Mouse (Mus musculus): ENCODE data around the gene Sertad2.

DNA sequence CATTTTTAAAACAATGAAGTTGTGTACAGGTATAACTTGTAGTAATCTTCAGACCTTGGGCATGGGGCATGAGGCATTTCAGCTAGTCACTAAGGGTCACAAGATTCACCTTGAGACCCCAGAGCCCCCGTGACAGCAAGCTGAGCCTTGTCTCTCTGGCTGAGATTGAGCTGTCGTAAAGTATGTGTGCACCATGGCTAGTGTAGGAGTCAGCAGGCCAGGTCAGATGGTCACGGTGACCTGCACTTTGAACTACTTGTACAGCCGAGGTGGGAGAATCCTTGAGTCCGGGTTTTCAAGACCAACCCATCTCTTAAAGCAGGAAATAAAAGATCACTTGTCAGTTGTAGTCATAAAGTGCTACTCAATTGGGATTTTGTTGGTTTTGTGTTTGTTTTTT is 100.1 kb downstream of the Sertad2 start:
- TF ChIP-seq EP300 (IDR thresholded peaks at IDR 0.05; ENCODE audit: insufficient read depth, low read depth, low read length) (no peak), CTCF (IDR thresholded peaks at IDR 0.05) (no peak), POLR2A (IDR thresholded peaks at IDR 0.05; ENCODE audit: insufficient read depth, low read depth, low read length) (no peak)
